Mouse (Mus musculus): ENCODE data around the gene Zc3h12a. TPM values are rescaled to one million over a fixed set of nuclear protein-coding genes. Genes with fewer than 3 reads are reported as not detected.

The Zc3h12a gene
- polyA plus RNA-seq, 1 experiment from 2014 or later = 0.26 TPM

DNA sequence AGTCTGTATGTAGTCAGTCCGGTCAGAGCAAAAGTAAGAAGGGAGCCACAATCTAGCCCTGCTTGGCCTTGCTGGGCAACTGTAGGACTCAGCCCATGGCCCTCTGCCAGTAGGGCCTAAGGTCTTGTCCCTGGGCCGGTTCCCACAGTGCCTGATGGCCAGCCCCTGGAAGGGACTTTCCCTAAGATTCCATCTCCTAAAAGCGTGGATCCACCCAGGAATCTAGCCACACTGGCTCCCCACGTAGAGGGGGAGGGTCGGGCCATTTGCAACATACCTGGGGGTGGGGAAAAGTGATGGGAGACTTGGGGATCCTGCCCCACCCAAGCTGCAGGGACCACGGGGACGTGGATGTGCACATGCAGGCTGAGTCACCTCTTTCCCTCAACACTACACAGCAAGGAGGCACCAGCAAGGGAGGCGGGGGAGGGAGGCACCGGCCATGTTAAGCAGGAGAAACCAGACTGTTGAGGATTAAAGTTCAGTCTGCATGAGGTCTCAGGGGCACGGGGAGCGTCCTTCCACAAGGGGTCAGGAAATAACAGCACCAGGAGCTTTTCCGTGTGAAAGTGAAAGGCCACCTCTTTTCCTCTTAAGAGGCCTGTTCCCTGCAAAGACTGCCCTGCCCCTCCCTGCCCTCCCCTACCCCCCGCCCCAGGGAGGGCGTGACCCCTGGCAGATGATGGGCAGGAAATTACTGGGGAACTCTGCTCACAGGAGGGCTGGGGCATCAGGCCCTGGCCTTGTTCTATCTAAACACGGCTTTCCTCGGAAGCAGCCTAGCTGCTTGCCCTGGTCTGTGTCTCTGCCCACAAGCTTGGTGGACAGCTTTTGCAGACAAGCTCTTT, 5.0 kb downstream of the Zc3h12a start:
- Histone ChIP-seq H3K36me3 (no peaks in the 10 kb centered on the region), H3K27ac (replicated peaks) (no peak overlapping the region), H3K4me1 (replicated peaks) (peaks cover 17% of the 10 kb centered on the region), H3K9ac (no peak overlapping the region), H3K4me2 (no peak overlapping the region), H3K4me3 (no peak overlapping the region), H3K27me3 (peaks cover 11% of the 10 kb centered on the region), H3K9me3 (no peaks in the 10 kb centered on the region)
- 28% methylated on average over 16 of the region's 16 CpGs for WGBS
- no peak for ATAC-seq (ENCODE audit: low FRiP score, low read depth)

DNA sequence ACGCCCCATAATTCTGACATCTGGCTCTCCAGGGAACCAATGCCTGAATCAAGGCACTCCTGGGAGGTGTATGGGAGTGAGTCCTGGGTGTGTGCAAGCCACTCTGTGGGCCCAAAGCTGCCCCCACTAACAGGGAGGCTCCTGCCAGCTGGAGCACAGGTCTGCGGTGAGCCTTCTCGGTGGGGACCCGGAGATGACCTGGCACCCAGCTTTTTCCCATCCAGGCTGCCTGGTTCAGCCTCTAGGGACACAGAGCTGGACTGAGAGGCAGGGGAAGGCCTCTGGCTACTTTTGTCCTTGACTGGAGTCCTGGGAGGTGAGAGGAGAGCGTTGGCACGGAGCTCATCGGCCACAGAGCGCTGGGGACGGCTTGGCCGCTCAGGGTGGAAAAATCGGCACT, 7.9 kb downstream of the Zc3h12a start:
- no peak overlapping the region for H3K27ac ChIP-seq (replicated peaks)
- no peak overlapping the region for H3K4me2 ChIP-seq
- WGBS = 96% methylated on average over 11 of the region's 11 CpGs
- no peak for ATAC-seq (ENCODE audit: low FRiP score, low read depth)
- H3K4me3 ChIP-seq = no peak overlapping the region
- no peaks in the 10 kb centered on the region for H3K9me3 ChIP-seq
- no peaks in the 10 kb centered on the region for H3K27me3 ChIP-seq
- H3K9ac ChIP-seq = no peak overlapping the region
- H3K4me1 ChIP-seq (replicated peaks) = peaks cover 21% of the 10 kb centered on the region
- H3K36me3 ChIP-seq = no peaks in the 10 kb centered on the region

DNA sequence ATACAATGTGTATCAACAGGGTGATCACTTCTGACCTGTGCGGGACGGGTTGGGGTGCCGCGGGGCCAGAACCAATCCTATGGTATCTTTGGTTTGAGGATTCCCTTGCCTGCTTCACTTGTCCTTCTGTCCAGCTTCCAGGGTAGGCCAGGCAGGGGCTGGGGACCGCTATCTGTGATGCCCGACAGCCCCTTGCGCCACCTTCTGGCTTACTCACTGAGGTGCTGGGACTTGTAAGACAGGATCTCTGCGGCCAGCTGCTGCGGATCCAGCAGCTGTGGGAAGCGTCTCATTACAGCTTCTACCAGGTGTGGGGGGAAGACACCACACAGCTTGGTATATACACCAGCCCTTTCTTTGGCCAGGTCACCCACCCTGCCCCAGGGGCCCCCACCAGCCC, 8.6 kb downstream of the Zc3h12a start:
- Histone ChIP-seq H3K36me3 (no peaks in the 10 kb centered on the region), H3K4me1 (replicated peaks) (peaks cover 24% of the 10 kb centered on the region), H3K9me3 (no peaks in the 10 kb centered on the region), H3K27me3 (no peaks in the 10 kb centered on the region), H3K9ac (no peak overlapping the region), H3K4me3 (no peak overlapping the region), H3K4me2 (no peak overlapping the region), H3K27ac (replicated peaks) (no peak overlapping the region)
- ATAC-seq (ENCODE audit: low FRiP score, low read depth) = no peak
- WGBS = 25% methylated on average over 10 of the region's 10 CpGs

DNA sequence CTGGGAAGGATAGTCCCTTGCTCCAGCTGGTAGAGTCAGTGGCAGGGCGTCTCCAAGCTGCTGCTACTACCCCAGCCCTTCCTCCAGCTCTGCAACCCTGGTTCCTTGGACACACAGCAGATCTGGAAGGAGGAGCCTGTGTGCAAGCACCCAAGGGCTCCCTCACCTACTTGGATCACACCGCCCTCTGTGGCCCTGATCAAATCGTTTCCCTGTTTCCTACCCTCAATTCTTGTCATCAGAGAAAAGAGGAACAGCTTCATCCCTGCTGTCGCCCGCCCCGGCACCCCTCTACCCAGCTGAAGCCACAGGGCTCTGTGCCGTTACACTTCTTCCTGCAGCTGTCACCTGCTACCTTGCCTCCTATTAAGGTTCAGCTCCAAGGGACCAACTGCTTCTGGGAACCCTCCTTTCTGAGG, 9.7 kb downstream of the Zc3h12a start:
- ATAC-seq (ENCODE audit: low FRiP score, low read depth) = no peak
- Histone ChIP-seq H3K36me3 (no peaks in the 10 kb centered on the region), H3K27ac (replicated peaks) (no peak overlapping the region), H3K4me3 (no peak overlapping the region), H3K27me3 (no peaks in the 10 kb centered on the region), H3K9me3 (no peaks in the 10 kb centered on the region), H3K4me2 (no peak overlapping the region), H3K4me1 (replicated peaks) (peaks cover 24% of the 10 kb centered on the region), H3K9ac (no peak overlapping the region)
- 89% methylated on average over 7 of the region's 7 CpGs for WGBS

DNA sequence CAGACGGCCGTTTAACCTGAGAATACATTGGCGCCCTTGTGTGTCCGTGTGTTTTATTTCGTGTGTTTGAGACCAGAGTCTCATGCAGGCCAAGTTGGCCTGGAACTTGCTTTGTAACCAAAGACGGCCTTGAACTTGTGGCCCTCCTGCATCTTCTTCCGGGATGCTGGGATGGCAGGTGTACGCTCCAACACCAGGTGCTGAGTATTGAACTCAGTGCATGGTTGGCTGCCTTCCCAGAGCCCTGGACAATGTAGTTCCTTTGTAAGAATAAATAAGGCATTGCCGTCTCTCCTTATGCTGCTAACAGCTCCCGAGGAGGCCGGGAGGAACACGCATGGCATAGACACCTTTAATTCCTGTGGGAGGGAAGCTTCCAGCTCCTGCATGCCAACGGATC, 10.7 kb downstream of the Zc3h12a start:
- Histone ChIP-seq H3K36me3 (0 out of 2 replicates have a peak, but pooled peaks cover 2% of the 10 kb centered on the region), H3K27ac (replicated peaks) (no peak overlapping the region), H3K27me3 (no peaks in the 10 kb centered on the region), H3K4me2 (no peak overlapping the region), H3K9me3 (no peaks in the 10 kb centered on the region), H3K9ac (no peak overlapping the region), H3K4me1 (replicated peaks) (peaks cover 19% of the 10 kb centered on the region), H3K4me3 (no peak overlapping the region)
- no peak for ATAC-seq (ENCODE audit: low FRiP score, low read depth)
- 73% methylated on average over 13 of the region's 13 CpGs for WGBS

DNA sequence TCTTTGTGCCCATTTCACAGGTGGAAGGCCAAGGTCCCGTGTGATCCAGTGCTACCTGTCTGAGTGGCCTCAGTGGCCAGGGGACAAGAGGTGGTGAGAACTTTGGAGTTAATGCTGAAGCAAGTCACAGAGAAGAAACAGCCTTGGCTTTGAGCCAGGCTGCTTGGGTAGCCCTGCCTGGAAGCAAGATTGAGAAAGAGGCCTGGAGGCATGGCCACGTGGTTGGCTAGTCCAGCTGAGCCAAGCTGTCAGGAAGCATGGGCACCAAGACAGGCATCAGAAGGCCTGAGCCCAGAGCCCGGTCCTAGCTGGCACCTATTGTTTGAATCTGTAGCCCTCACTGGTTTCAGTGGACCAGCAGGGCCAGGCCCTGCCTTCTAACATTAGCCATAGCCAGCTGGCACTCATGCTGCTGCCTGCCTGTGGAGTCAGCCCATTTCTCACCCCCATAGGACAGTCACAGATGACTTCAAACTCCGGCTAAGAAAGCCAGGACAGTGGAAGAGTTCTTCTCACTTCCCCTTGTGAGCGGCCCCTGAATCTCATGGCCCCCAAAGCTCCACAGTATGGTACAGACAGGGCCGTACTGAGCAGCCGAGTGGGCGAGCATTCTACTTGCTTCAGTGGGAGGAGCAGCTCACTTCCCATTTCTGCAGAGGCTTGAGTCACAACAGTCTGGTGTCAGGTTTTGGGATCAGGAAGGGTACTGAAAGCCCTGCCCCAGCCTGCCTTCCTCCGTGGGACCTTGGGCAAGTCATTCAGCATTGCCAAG, 11.4 kb downstream of the Zc3h12a start:
- Histone ChIP-seq H3K27me3 (no peaks in the 10 kb centered on the region), H3K36me3 (0 out of 2 replicates have a peak, but pooled peaks cover 8% of the 10 kb centered on the region), H3K4me3 (no peak overlapping the region), H3K27ac (replicated peaks) (0 out of 2 replicates have a peak overlapping the region, but pooled peaks have one; percentile 9), H3K9ac (no peak overlapping the region), H3K4me1 (replicated peaks) (peaks cover 19% of the 10 kb centered on the region), H3K4me2 (no peak overlapping the region), H3K9me3 (no peaks in the 10 kb centered on the region)
- ATAC-seq (ENCODE audit: low FRiP score, low read depth) = peak; percentile 36; the same call in 1 of the 2 replicates
- 57% methylated on average over 9 of the region's 9 CpGs for WGBS

DNA sequence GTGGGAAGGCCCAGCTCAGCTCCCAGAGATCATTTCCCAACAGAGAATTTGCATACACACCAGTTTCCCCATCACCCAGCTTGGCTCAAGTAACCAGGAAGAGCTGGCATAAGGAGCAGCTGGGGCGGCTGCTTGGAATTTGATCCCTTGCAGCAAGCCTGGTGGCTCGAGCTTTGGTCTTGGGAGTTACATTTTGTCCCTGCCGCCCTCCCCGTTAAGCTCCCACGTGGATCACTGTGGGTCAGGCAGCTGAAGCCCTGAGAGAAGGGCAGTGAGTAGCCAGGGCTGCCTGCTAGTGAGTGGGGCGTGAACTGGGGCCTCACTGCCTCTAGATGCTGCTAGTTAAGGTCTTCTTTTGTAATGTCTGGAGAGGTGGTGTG, 11.9 kb downstream of the Zc3h12a start:
- Histone ChIP-seq H3K4me1 (replicated peaks) (peaks cover 19% of the 10 kb centered on the region), H3K27me3 (no peaks in the 10 kb centered on the region), H3K27ac (replicated peaks) (0 out of 2 replicates have a peak overlapping the region, but pooled peaks have one; percentile 9), H3K9me3 (no peaks in the 10 kb centered on the region), H3K4me2 (no peak overlapping the region), H3K36me3 (0 out of 2 replicates have a peak, but pooled peaks cover 12% of the 10 kb centered on the region), H3K4me3 (no peak overlapping the region), H3K9ac (no peak overlapping the region)
- no peak; the same call in 1 of the 2 replicates for ATAC-seq (ENCODE audit: low FRiP score, low read depth)
- 44% methylated on average over 6 of the region's 6 CpGs for WGBS

DNA sequence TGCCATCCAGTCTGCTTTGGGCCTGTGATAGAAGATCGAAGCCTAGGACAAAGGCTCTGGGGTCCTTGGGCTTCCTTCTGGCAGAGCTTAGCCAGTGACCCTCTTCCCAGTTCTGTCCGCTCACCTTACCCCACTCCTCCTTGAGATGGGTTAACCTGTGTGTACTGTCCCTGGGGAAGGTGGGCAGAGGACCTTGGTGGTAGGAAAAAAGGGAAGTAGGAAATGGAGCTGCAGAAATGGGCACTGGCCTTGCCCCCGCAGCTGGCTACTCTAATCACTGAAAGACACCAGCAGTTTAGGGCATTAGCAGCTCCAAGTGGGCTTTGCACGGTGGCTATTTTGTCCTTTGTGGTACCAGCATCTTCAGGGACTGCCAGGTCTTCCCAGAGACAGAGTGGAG, 12.6 kb downstream of the Zc3h12a start:
- H3K9ac ChIP-seq = peak overlapping the region; percentile 11; the same call in 1 of the 2 replicates
- H3K27ac ChIP-seq (replicated peaks) = no peak overlapping the region
- no peak for ATAC-seq (ENCODE audit: low FRiP score, low read depth)
- peaks cover 18% of the 10 kb centered on the region for H3K36me3 ChIP-seq
- H3K9me3 ChIP-seq = no peaks in the 10 kb centered on the region
- peaks cover 19% of the 10 kb centered on the region for H3K4me1 ChIP-seq (replicated peaks)
- H3K4me3 ChIP-seq = no peak overlapping the region
- no peaks in the 10 kb centered on the region for H3K27me3 ChIP-seq
- H3K4me2 ChIP-seq = no peak overlapping the region
- 75% methylated on average over 4 of the region's 4 CpGs for whole genome bisulfite sequencing

DNA sequence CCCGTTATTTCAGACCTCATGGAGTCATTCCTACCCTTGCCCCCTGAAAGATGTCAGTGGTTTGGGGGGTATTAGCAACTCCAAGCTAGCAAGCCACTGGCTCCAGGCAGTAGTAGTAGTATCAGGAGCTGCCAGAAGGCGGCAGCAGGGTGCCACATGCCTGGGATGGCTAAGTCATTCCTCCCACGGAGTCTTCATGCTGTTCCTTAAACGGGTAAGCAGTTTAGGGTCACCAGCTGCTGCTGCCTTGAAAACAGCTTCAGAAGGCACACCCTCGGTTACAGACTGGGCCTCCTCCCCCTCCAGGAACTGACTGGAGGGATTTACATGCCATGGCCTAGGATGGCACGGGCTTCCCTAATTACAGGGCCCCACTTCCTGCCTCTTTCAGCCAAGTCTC, 13.0 kb downstream of the Zc3h12a start:
- Histone ChIP-seq H3K9ac (peak overlapping the region; percentile 11; the same call in 1 of the 2 replicates), H3K4me1 (replicated peaks) (peaks cover 19% of the 10 kb centered on the region), H3K4me2 (no peak overlapping the region), H3K27ac (replicated peaks) (no peak overlapping the region), H3K36me3 (peaks cover 18% of the 10 kb centered on the region), H3K27me3 (no peaks in the 10 kb centered on the region), H3K9me3 (no peaks in the 10 kb centered on the region), H3K4me3 (no peak overlapping the region)
- WGBS = 16% methylated on average over 6 of the region's 6 CpGs
- ATAC-seq (ENCODE audit: low FRiP score, low read depth) = no peak; the same call in 1 of the 2 replicates

DNA sequence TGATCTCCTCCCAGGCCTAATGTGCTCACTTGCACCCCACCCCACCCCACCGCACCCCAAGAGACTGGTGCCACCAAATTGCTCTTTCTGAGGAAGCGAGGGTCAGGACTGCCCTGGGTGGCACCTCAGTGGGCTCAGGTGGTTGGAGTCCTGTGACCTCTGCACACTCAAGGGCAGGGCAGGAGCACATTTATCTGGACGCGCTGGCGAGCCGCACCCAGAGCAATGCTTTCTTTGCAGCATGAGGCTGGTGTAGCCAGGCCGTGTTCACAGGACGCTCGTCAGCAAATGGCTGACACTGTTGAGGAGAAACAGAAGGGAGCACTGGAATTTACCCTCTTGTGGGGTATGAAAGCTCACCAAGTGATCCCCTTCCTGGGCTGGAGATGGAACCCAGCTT, 22.3 kb downstream of the Zc3h12a start:
- Histone ChIP-seq H3K9me3 (no peaks in the 10 kb centered on the region), H3K27ac (replicated peaks) (no peak overlapping the region), H3K36me3 (peaks cover 39% of the 10 kb centered on the region), H3K9ac (no peak overlapping the region), H3K4me2 (no peak overlapping the region), H3K4me1 (replicated peaks) (no peaks in the 10 kb centered on the region), H3K27me3 (no peaks in the 10 kb centered on the region), H3K4me3 (no peak overlapping the region)
- ATAC-seq (ENCODE audit: low FRiP score, low read depth) = no peak
- 95% methylated on average over 9 of the region's 9 CpGs for WGBS

DNA sequence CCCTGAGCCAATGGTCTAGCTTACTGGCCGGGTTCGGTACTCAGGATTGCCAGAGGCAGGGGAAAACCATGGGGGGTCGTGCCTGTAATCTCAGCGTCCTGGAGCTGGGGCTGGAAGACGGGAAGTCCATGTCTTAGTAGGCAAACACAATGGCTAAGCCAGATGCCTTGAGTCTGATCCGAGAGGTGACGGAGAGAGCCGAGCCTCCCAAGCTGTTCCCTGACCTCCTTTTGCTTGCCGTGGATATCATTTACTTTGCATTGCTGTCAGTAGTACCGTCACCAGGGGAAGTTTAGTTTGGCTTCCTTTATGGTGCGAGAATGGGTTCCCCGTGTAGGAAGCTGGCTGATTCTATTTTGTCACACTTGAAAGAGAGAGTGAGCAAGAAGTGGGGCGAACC, 26.3 kb downstream of the Zc3h12a start:
- WGBS = 79% methylated on average over 13 of the region's 13 CpGs
- no peak for ATAC-seq (ENCODE audit: low FRiP score, low read depth)

DNA sequence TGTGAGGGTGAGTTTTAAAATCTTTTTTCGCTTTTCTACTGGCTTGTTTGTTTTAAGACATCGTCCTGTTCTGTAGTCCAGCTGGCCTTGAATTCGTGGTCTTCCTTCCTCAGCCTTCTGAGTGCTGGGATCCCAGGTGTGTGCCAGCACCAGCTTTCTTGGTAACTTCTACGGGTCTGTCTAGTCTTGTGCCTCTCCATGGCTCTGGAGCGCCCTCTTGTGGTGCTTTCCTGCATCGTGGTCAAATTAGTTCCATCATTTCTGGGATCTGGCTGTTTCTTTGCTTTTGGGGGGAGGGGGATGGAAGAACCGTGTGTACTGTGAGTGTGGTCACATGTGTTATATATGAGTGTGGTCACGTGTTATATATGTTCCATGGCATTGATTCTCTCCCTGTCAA, 28.2 kb downstream of the Zc3h12a start:
- Histone ChIP-seq H3K4me3 (no peak overlapping the region), H3K4me1 (replicated peaks) (no peaks in the 10 kb centered on the region), H3K36me3 (peaks cover 18% of the 10 kb centered on the region), H3K27ac (replicated peaks) (no peak overlapping the region), H3K9me3 (no peaks in the 10 kb centered on the region), H3K4me2 (no peak overlapping the region), H3K9ac (no peak overlapping the region), H3K27me3 (no peaks in the 10 kb centered on the region)
- peak; percentile 67; the same call in 1 of the 2 replicates for ATAC-seq (ENCODE audit: low FRiP score, low read depth)
- WGBS = 10% methylated on average over 8 of the region's 8 CpGs

More for the DNA sequence above, 26.3 kb downstream of the Zc3h12a start:
- Histone ChIP-seq H3K4me1 (replicated peaks) (no peaks in the 10 kb centered on the region), H3K9ac (no peak overlapping the region), H3K9me3 (no peaks in the 10 kb centered on the region), H3K36me3 (peaks cover 30% of the 10 kb centered on the region), H3K27me3 (no peaks in the 10 kb centered on the region), H3K27ac (replicated peaks) (no peak overlapping the region), H3K4me2 (no peak overlapping the region), H3K4me3 (no peak overlapping the region)
